Mouse (Mus musculus) right cerebral cortex, adult 2 months (tissue): Measurements from ENCODE around the gene Gm10912.
A peak's percentile ranks its signal among the peaks of the same experiment; 100 is the strongest.
"Not testable (repeated sequence)": the region's sequence is repeated elsewhere in the genome, so short reads cannot be mapped to it uniquely, and the experiment has no call there.

Experiments used
- DNase-seq, 2 experiments: peaks; one replicate each; pipeline ENCODE4 v3.0.0; 2021 to 2022; ENCODE audit warnings: low spot score in 2 of 2

The Gm10912 gene

GRCm38 (mm10) chr2:104068450-104068849 is 2.8 kb downstream of the Gm10912 start, which contains the start of gene Gm10799:
Gene Gm10799 (minus strand): TSS chr2:104068550.
- not testable (repeated sequence) for DNase-seq

GRCm38 (mm10) chr2:104069704-104070185 is 4.1 kb downstream of the Gm10912 start, which contains the start of gene Cd59b:
Gene Cd59b (plus strand): TSS chr2:104069849.
- no peak for DNase-seq

DNA sequence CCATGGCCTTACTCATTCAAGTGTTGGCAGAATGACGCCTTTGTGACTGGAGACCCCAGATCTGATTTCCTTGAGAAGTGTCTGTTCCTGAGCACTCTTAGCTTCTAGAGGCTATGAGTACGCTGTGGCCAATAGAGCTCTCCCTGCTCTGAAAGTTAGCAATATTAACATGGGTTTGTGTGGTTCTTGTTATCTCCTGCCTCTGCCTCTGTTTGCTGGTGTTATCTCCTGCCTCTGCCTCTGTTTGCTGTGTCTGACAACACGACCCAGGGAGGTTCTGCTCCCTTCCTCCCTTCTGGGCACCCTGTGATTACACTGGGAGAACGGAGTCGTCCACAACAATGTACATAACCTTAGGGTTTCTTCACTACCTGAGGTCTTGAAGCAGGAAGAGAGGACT is 12.7 kb downstream of the Gm10912 start:
- DNase-seq, result not testable (repeated sequence)

- not testable (repeated sequence) for DNase-seq
Observed at GRCm38 (mm10) chr2:104081436-104082050, 15.9 kb downstream of the Gm10912 start.

DNA sequence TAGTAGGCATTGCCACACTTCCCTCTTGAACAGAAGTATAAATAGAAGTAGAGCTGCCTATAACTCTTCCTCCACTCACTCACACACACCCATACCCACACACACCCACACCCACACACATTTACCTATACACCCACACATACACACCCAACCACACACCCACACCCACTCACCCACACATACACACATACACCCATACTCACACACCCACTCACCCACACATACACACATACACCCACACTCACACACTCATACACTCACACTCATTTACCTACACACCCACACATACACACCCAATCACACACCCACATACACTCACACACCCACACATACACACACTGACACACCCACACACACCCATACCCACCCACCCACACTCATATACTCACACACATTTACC is 16.8 kb downstream of the Gm10912 start:
- DNase-seq, result no peak

GRCm38 (mm10) chr2:104084027-104084426 is 18.4 kb downstream of the Gm10912 start:
- DNase-seq, result not testable (repeated sequence)

GRCm38 (mm10) chr2:104087562-104087961 is 21.9 kb downstream of the Gm10912 start:
- not testable (repeated sequence) for DNase-seq

DNA sequence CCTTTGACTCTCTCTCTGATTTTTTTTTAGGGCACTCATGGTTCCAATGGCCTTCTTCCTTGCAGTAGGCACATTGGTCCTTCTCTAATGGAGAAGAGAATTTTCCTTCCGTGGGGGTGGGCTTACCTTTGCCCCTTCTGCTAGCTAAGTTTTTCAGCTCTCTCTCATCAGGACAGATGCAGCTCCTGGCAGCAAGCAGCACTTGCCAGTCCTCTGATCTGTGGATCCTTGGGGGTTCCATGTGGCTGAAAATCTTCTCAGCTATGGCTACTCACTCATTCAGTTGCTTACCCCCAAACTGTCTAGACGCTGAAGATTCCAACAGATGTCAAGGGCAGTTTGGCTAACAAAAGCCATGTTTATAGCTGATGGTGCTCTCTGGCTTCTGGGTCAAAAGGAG is 27.7 kb downstream of the Gm10912 start:
- no peak for DNase-seq

DNA sequence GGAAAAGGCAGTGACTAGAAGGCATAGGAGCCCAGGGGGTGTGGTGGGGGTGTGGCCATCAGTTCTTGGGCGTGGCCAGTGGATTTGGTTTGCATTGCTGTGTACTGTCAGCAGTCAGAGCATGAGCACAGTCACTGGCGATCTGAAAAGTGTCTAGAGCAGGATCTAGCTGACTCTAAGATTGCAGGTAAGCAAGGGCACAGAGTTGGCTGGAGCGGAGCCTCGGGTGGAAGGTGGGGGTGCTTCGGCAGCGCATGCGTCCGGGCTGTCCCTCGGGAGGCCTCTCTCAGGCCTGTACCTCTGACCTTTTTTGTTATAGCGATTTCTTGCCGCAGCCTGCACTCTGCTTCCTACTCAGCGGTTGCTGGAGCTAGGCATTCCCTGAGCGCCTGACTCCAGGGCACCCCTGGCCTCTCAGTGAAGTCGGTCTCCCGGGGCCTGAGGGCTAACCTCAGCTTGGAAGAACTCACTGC is 30.2 kb downstream of the Gm10912 start, which contains the start of gene Cd59a:
Gene Cd59a, plus strand, starts transcription at position 61 of the 473 bp plus-strand sequence.
- DNase-seq, result peak; percentile 50 to 53

- DNase-seq, result no peak
Observed at GRCm38 (mm10) chr2:104096256-104096655, 30.6 kb downstream of the Gm10912 start.

- DNase-seq, result not testable (repeated sequence)
Observed at GRCm38 (mm10) chr2:104096796-104097195, 31.2 kb downstream of the Gm10912 start.

DNA sequence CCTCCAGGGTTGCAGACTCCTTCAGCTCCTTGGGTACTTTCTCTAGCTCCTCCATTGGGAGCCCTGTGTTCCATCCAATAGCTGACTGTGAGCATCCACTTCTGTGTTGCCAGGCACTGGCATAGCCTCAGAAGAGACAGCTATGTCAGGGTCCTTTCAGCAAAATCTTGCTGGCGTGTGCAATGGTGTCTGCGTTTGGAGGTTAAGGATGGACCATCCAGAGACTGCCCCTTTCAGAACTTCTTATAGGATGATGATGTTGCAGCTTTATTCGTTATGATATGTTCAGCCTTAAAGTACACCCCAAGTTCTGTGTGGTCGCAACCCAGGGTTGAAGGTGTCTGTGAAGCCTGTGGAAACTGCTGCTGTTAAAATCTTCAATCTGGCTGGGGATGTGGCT is 31.8 kb downstream of the Gm10912 start:
- DNase-seq, result not testable (repeated sequence)

DNA sequence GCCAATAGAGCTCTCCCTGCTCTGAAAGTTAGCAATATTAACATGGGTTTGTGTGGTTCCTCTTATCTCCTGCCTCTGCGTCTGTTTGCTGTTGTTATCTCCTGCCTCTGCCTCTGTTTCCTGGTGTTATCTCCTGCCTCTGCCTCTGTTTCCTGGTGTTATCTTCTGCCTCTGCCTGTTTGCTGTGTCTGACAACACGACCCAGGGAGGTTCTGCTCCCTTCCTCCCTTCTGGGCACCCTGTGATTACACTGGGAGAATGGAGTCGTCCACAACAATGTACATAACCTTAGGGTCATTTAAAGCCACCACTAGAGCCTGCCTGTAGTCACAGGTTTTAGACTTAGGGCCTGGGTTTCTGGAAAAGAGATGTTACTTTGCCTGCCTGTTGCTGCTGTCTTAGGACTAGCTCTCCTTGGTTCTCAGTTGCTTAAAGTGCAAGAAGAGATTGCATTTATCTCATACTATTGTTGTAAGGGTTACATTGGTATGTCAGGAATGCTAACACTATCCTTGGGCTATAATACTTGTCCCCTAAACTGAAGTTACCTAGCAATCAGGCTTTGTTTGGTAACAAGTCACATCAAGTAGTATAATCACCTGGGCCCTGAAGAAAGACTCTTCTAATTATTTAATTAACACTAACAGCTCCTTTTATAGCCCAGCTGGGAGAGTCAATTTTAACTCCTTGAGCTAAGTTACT is 33.1 kb downstream of the Gm10912 start:
- no peak for DNase-seq

- DNase-seq, result no peak
Observed at GRCm38 (mm10) chr2:104099231-104099585, 33.6 kb downstream of the Gm10912 start.

GRCm38 (mm10) chr2:104099946-104100345 is 34.3 kb downstream of the Gm10912 start:
- no peak for DNase-seq

- DNase-seq, result no peak
Observed at GRCm38 (mm10) chr2:104104800-104105199, 39.2 kb downstream of the Gm10912 start.

DNA sequence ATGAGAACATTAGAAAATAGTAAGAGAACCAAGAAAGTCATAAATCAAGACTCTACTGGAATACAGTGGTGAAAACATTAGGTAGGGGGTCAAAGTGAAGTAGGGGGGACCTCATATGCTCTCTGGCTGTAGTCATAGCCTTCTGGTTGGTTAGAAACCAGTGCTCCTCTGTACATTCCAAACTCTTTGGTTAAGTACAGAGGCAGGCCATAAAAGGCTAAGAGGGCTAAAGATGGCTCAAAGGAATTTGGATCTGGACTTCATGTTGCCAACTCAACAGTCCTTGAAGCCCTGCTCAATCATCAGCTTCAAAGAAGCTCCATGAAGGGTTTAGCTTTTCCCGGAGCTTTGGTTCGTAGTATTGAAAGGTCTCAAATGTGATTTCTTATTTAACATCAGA is 43.4 kb downstream of the Gm10912 start:
- DNase-seq, result not testable (repeated sequence)

- DNase-seq, result no peak
Observed at GRCm38 (mm10) chr2:104109528-104109927, 43.9 kb downstream of the Gm10912 start.

DNA sequence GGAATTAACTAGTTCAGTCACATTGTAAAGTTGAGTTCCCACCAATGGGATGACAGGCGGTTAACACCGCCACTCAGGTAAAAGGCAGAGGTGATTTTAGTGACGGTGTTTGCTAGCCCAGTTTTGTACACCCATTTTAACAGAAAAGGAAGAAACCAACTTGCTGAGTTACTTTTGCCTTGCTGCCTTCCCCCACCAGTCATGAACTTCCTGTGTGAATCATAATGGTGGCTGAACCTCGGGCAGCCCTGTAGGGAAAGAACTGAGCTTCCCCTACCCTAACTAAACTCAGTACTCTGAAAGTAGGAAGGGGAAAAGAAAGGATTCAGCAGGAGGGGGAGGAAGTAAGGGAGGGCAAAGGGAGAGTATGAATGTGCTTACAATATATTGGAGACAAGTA is 44.4 kb downstream of the Gm10912 start:
- DNase-seq, result no peak

DNA sequence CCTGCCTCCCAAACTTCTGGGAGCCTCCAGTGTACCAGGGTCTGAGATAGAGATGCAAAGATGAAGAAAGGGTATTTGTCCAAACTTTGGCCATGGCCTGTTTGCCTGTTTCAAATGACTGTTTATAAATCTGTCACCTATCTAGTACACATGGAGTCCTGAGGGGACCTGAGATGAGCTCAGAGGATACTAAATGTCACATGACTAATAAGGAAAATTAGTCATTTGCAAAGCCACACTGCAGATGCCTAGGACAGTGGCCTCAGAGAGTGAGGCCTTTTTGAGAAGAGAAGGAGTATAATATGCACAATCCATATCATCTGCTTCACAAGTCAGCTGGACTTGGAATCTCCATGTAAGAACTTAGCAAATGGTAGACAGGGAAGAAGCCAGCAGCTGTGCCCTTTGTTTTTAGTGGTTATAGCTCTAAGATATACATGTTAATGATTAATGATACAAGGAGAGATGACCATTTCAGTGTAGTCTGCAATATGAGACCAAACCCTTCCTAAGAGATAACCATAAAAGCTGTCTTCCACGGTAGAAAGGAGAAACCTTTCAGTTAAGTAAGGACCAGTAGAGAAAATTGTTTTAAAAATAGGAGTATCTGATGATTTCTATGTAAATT is 45.7 kb downstream of the Gm10912 start:
- not testable (repeated sequence) for DNase-seq

- DNase-seq, result not testable (repeated sequence)
Observed at GRCm38 (mm10) chr2:104113563-104113962, 47.9 kb downstream of the Gm10912 start.

GRCm38 (mm10) chr2:104114898-104115297 is 49.3 kb downstream of the Gm10912 start:
- DNase-seq, result no peak
